Mouse (Mus musculus) liver, embryonic 11.5 days (tissue): ENCODE data around the gene Clec16a. TPM values are rescaled to one million over a fixed set of nuclear protein-coding genes. Genes with fewer than 3 reads are reported as not detected.

Experiments used
- ATAC-seq: fragments of 200-750 bp; cut with Nextera tagmentation; replicated peaks from 2 replicates; pipeline ENCODE4 v1.8.0; 2017; ENCODE audit warnings: moderate number of reproducible peaks, mild to moderate bottlenecking, moderate TSS enrichment, moderate library complexity; ENCODE audit not compliant: low FRiP score
- DNase-seq: peaks from one replicate; pipeline ENCODE4 v3.0.0-alpha.2; 2017; ENCODE audit warnings: low spot score
- H3K27ac ChIP-seq: fragments of 300-500 bp; sonication (generic); 2 replicates; pipeline ENCODE4 v1.5.1; 2014; ENCODE audit warnings: mild to moderate bottlenecking, low read depth, low read length, control low read depth
- H3K27me3 ChIP-seq: fragments of 300-500 bp; sonication (generic); replicated peaks from 2 replicates; pipeline ENCODE4 v1.6.1; 2014; ENCODE audit warnings: low read length, mixed read lengths; ENCODE audit not compliant: control insufficient read depth, insufficient read depth
- H3K36me3 ChIP-seq: fragments of 300-500 bp; sonication (generic); 2 replicates; pipeline ENCODE4 v1.6.1; 2014; ENCODE audit warnings: mild to moderate bottlenecking, low read length, moderate library complexity, mixed read lengths; ENCODE audit not compliant: control insufficient read depth, insufficient read depth
- H3K4me1 ChIP-seq: fragments of 300-500 bp; sonication (generic); replicated peaks from 2 replicates; pipeline ENCODE4 v1.6.1; 2014; ENCODE audit warnings: low read length, mixed read lengths; ENCODE audit not compliant: control insufficient read depth, insufficient read depth
- H3K4me2 ChIP-seq: fragments of 300-500 bp; sonication (generic); 2 replicates; pipeline ENCODE4 v1.6.1; 2014; ENCODE audit warnings: mild to moderate bottlenecking, control low read depth, moderate library complexity
- H3K4me3 ChIP-seq: fragments of 300-500 bp; sonication (generic); 2 replicates; pipeline ENCODE4 v1.5.1; 2014; ENCODE audit warnings: low read depth, low read length, control low read depth
- H3K9ac ChIP-seq: fragments of 300-500 bp; sonication (generic); 2 replicates; pipeline ENCODE4 v1.6.1; 2014; ENCODE audit warnings: low read depth, low read length, control low read depth
- H3K9me3 ChIP-seq: fragments of 300-500 bp; sonication (generic); 2 replicates; pipeline ENCODE4 v1.6.1; 2016; ENCODE audit warnings: low read length, inconsistent platforms, mixed read lengths; ENCODE audit not compliant: control insufficient read depth
- WGBS: fragments of 180-500 bp; shearing (Covaris S2); extraction: QIAGEN DNeasy Blood & Tissue Kit; methylation state at CpG from one replicate; pipeline ENCODE4 v1.1.7; 2014; 5-methylcytosine and 5-hydroxymethylcytosine counted together
- polyA plus RNA-seq: library from polyadenylated mRNA; unstranded; fragments of >200 nt; fragmentation: Nextera tagmentation; extraction: Ambion mirVana; gene quantifications from 2 replicates; pipeline ENCODE4 v1.2.1, GENCODE M21; 2014

The Clec16a gene
- polyA plus RNA-seq, 1 experiment from 2014 or later = 27.4 TPM

GRCm38 (mm10) chr16:10693424-10693823 is 148.3 kb downstream of the Clec16a start:
- H3K9me3 ChIP-seq = no peaks in the 10 kb centered on the region
- H3K36me3 ChIP-seq = no peaks in the 10 kb centered on the region
- H3K4me1 ChIP-seq = peaks cover 15% of the 10 kb centered on the region
- H3K9ac ChIP-seq = no peak overlapping the region
- DNase-seq (no peak), ATAC-seq (no peak)
- no peaks in the 10 kb centered on the region for H3K27me3 ChIP-seq
- H3K4me2 ChIP-seq = no peak overlapping the region
- WGBS = 81% methylated on average over 1 of the region's 1 CpGs
- H3K27ac ChIP-seq = no peak overlapping the region
- H3K4me3 ChIP-seq = no peak overlapping the region

- no peak overlapping the region for H3K27ac ChIP-seq
- H3K4me1 ChIP-seq = peaks cover 15% of the 10 kb centered on the region
- DNase-seq = no peak
- whole genome bisulfite sequencing = 62% methylated on average over 11 of the region's 11 CpGs
- no peaks in the 10 kb centered on the region for H3K9me3 ChIP-seq
- no peaks in the 10 kb centered on the region for H3K27me3 ChIP-seq
- H3K4me2 ChIP-seq = no peak overlapping the region
- H3K9ac ChIP-seq = no peak overlapping the region
- H3K36me3 ChIP-seq = no peaks in the 10 kb centered on the region
- no peak overlapping the region for H3K4me3 ChIP-seq
- no peak; the same call in 1 of the 2 replicates for ATAC-seq
Measured at GRCm38 (mm10) chr16:10694414-10694851, 149.3 kb downstream of the Clec16a start.

- Histone ChIP-seq H3K27me3 (no peaks in the 10 kb centered on the region), H3K9me3 (no peaks in the 10 kb centered on the region), H3K4me3 (no peak overlapping the region), H3K36me3 (no peaks in the 10 kb centered on the region), H3K4me1 (no peaks in the 10 kb centered on the region), H3K9ac (no peak overlapping the region), H3K4me2 (no peak overlapping the region), H3K27ac (no peak overlapping the region)
- 73% methylated on average over 6 of the region's 6 CpGs for WGBS
- no peak for DNase-seq
- no peak for ATAC-seq
Measured at GRCm38 (mm10) chr16:10697861-10698659, 152.9 kb downstream of the Clec16a start.

- H3K36me3 ChIP-seq = no peaks in the 10 kb centered on the region
- no peak overlapping the region for H3K4me2 ChIP-seq
- no peaks in the 10 kb centered on the region for H3K4me1 ChIP-seq
- no peak for DNase-seq
- WGBS = 74% methylated on average over 3 of the region's 3 CpGs
- H3K4me3 ChIP-seq = no peak overlapping the region
- no peak overlapping the region for H3K27ac ChIP-seq
- no peak overlapping the region for H3K9ac ChIP-seq
- H3K9me3 ChIP-seq = no peaks in the 10 kb centered on the region
- no peak for ATAC-seq
- H3K27me3 ChIP-seq = no peaks in the 10 kb centered on the region
Measured at GRCm38 (mm10) chr16:10699316-10699715, 154.2 kb downstream of the Clec16a start.

GRCm38 (mm10) chr16:10700160-10700559 is 155.0 kb downstream of the Clec16a start:
- Histone ChIP-seq H3K4me3 (no peak overlapping the region), H3K27me3 (no peaks in the 10 kb centered on the region), H3K4me1 (no peaks in the 10 kb centered on the region), H3K9ac (no peak overlapping the region), H3K27ac (no peak overlapping the region), H3K36me3 (no peaks in the 10 kb centered on the region), H3K9me3 (no peaks in the 10 kb centered on the region), H3K4me2 (no peak overlapping the region)
- no peak for DNase-seq
- no peak for ATAC-seq
- WGBS = 61% methylated on average over 2 of the region's 2 CpGs

- H3K36me3 ChIP-seq = no peaks in the 10 kb centered on the region
- H3K9ac ChIP-seq = no peak overlapping the region
- no peaks in the 10 kb centered on the region for H3K27me3 ChIP-seq
- no peak overlapping the region for H3K4me2 ChIP-seq
- ATAC-seq (no peak), DNase-seq (no peak)
- H3K4me3 ChIP-seq = no peak overlapping the region
- 57% methylated on average over 2 of the region's 2 CpGs for WGBS
- H3K4me1 ChIP-seq = no peaks in the 10 kb centered on the region
- H3K27ac ChIP-seq = no peak overlapping the region
- no peaks in the 10 kb centered on the region for H3K9me3 ChIP-seq
Measured at GRCm38 (mm10) chr16:10702399-10702798, 157.3 kb downstream of the Clec16a start.

DNA sequence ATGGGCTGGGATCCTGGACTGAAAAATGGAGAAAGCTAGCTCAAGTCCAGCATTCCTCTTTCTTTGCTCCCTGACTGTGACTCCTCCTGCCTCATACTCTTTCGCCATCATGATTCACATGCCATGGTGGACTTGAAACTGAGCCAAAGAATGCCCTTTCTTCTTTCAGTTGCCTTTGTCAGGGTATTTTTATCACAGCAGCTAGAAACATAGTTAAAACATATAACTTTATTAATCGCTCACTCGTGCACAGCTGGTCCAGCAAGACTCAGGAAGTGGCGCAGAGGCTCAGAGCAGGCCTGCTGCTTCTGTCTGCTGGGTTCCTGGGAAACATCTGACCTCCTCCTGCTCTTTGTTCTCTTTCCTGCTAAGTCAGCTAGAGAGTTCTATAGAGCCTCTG is 158.8 kb downstream of the Clec16a start:
- Histone ChIP-seq H3K36me3 (no peaks in the 10 kb centered on the region), H3K4me1 (no peaks in the 10 kb centered on the region), H3K9ac (no peak overlapping the region), H3K4me2 (no peak overlapping the region), H3K27me3 (no peaks in the 10 kb centered on the region), H3K9me3 (no peaks in the 10 kb centered on the region), H3K4me3 (no peak overlapping the region), H3K27ac (no peak overlapping the region)
- DNase-seq (no peak), ATAC-seq (no peak)
- WGBS = 80% methylated on average over 4 of the region's 4 CpGs

DNA sequence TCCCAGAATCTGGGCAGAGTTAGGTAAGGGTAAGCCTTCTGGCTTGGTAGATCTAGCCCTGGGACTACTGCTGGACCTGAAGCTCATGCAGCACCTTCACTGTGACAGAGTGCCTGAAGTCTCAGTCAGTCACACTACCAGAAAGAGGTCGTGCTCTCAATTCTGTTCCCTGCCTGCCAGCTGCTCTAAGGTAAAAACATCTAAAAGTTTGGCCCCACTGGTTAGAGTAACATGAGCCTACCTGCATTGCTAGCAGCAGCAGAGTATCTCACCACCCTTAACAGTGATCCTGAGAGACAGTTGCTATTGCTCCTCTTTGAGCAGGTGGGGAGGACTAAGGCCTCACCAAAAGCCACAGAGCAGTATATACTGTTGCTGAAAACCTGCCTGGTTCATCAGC is 160.3 kb downstream of the Clec16a start:
- no peak for ATAC-seq
- no peak overlapping the region for H3K4me3 ChIP-seq
- no peak for DNase-seq
- no peaks in the 10 kb centered on the region for H3K36me3 ChIP-seq
- H3K4me1 ChIP-seq = no peaks in the 10 kb centered on the region
- 74% methylated on average over 1 of the region's 1 CpGs for WGBS
- no peaks in the 10 kb centered on the region for H3K27me3 ChIP-seq
- H3K9me3 ChIP-seq = no peaks in the 10 kb centered on the region
- H3K9ac ChIP-seq = no peak overlapping the region
- no peak overlapping the region for H3K27ac ChIP-seq
- no peak overlapping the region for H3K4me2 ChIP-seq

GRCm38 (mm10) chr16:10711524-10711923 is 166.4 kb downstream of the Clec16a start:
- no peak overlapping the region for H3K27ac ChIP-seq
- H3K27me3 ChIP-seq = no peaks in the 10 kb centered on the region
- H3K9me3 ChIP-seq = no peaks in the 10 kb centered on the region
- H3K9ac ChIP-seq = no peak overlapping the region
- no peaks in the 10 kb centered on the region for H3K36me3 ChIP-seq
- no peak overlapping the region for H3K4me2 ChIP-seq
- H3K4me3 ChIP-seq = no peak overlapping the region
- H3K4me1 ChIP-seq = 0 out of 2 replicates have a peak, but pooled peaks cover 4% of the 10 kb centered on the region
- ATAC-seq = no peak
- no peak for DNase-seq
- 92% methylated on average over 1 of the region's 1 CpGs for WGBS
